Mouse (Mus musculus): ENCODE results near the gene Gm16440. TPM values are rescaled to one million over a fixed set of nuclear protein-coding genes. Genes with fewer than 3 reads are reported as not detected.
"Not testable (repeated sequence)": the region's sequence is repeated elsewhere in the genome, so short reads cannot be mapped to it uniquely, and the experiment has no call there.

Gene Gm16440
- polyA plus RNA-seq (2017; shearing (Covaris generic)): not detected

DNA sequence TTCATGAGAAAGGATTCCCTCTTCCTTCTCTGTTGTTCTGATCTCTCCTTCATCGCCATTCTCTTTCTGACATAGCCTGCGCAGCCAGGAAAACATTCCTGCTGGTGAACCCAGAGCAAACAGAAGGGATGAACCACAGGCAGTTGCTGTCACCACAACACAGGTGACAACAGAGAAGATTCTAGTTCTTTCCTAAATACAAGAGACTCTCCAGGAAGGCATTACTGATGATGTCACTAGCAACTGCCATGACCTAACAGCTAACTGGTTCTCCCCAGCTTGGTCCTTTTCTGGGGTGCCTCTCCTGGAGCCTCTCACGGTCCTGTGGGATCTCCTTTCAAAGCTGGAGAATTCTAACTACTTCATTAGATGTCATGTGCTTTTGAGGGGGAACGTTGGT is at the start of gene Gm16440:
Gene Gm16440 (minus strand): TSS at position 101 of the 400 bp plus-strand sequence.
- ATAC-seq: not testable (repeated sequence)

DNA sequence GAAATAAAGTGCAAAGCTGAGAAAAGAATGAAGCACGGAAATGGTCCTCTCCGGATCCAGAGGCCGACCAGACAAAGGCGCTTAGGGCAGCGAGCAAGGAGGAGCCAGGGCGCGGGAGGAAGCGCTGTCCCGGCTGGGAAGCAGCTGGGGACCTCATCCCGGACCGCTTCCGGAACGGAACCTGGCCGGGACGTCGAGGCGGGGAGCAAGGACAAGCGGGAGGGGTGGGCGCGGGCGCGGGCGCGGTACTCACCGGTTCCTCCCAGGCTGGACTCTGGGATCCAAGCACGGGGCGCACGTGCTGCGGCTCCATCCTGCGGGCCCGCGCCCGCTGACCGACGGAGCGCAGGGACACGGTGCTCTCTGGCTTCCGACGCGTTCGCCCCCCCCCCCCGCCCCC is 36.6 kb upstream of the Gm16440 start:
- ATAC-seq: not testable (repeated sequence)

DNA sequence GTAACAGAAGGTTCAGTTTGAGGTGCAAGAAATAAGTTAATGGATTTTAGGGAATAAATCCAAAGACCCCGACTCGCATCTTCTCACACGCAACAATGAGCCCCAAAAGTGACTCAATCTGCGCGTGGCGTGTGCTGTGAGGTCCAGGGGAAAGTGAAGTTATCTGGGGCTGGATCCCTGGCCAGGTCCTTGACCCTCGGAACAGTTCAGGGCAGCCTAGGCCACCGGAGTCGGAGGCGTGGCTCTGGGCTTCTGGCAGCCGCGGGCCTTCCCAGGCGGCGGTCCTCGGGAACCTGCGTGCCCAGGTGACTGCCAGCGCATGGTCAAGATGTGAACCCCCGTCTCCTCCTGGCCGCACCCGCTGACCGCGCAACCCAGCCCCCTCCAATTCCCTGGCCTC is 36.2 kb upstream of the Gm16440 start:
- ATAC-seq: not testable (repeated sequence)

- ATAC-seq: not testable (repeated sequence)
These were observed 22.3 kb upstream of the Gm16440 start, which contains the start of gene Gm3591 for GRCm38 (mm10) chr14:6412382-6412781. Gene Gm3591 (minus strand): TSS chr14:6412482.

GRCm38 (mm10) chr14:6343578-6343977 is 46.5 kb downstream of the Gm16440 start, which contains the start of gene Gm3618:
Gene Gm3618 (minus strand): TSS chr14:6343678.
- ATAC-seq: not testable (repeated sequence)

Other genes starting within 250 kb of the Gm16440 start
- under 1 TPM in 1 of 3 experiments, not detected in 2; 0.16 TPM for gene Gm21560, start 171.0 kb downstream of the Gm16440 start, polyA plus RNA-seq (2017; shearing (Covaris generic))
- gene Gm3411, start 103.1 kb downstream of the Gm16440 start, polyA plus RNA-seq (2017; shearing (Covaris generic)): 1 to 10 TPM; 2.0 to 6.7 (median 5.6) TPM
- not detected for gene Gm21103, start 85.5 kb downstream of the Gm16440 start, polyA plus RNA-seq (2017; shearing (Covaris generic))
- gene Gm3618, start 46.6 kb downstream of the Gm16440 start, polyA plus RNA-seq (2017; shearing (Covaris generic)): not detected
- gene Gm3591, start 22.2 kb upstream of the Gm16440 start, polyA plus RNA-seq (2017; shearing (Covaris generic)): 10 to 100 TPM in 1 of 3 experiments, 1 to 10 TPM in 1, under 1 TPM in 1; 0.54 to 10.3 (median 1.9) TPM
- gene Gm3594, start 54.3 kb upstream of the Gm16440 start, polyA plus RNA-seq (2017; shearing (Covaris generic)): not detected
- gene Gm8356, start 147.0 kb upstream of the Gm16440 start, polyA plus RNA-seq (2017; shearing (Covaris generic)): under 1 TPM in 1 of 3 experiments, not detected in 2; 0.36 TPM
- gene Gm3629, start 200.3 kb upstream of the Gm16440 start, polyA plus RNA-seq (2017; shearing (Covaris generic)): 1 to 10 TPM in 1 of 3 experiments, under 1 TPM in 1, not detected in 1; 0.86 to 2.5 TPM
- not detected for gene Gm3460, start 232.1 kb upstream of the Gm16440 start, polyA plus RNA-seq (2017; shearing (Covaris generic))